Mouse (Mus musculus) kidney, embryonic 16.5 days (tissue): ENCODE measurements around the gene Tpgs1. TPM values are rescaled to one million over a fixed set of nuclear protein-coding genes. Genes with fewer than 3 reads are reported as not detected.

Experiments used
- ATAC-seq: fragments of 200-750 bp; cut with Nextera tagmentation; 2 replicates; pipeline ENCODE4 v1.8.0; 2017; ENCODE audit warnings: moderate TSS enrichment; ENCODE audit not compliant: low FRiP score, low TSS enrichment
- H3K27ac ChIP-seq: fragments of 300-500 bp; sonication (generic); 2 replicates; pipeline ENCODE4 v1.5.1; 2014; ENCODE audit warnings: low read length
- H3K27me3 ChIP-seq: fragments of 300-500 bp; sonication (generic); 2 replicates; pipeline ENCODE4 v1.6.1; 2014; ENCODE audit warnings: low read length, control low read depth, mixed read lengths; ENCODE audit not compliant: insufficient read depth
- H3K36me3 ChIP-seq: fragments of 300-500 bp; sonication (generic); 2 replicates; pipeline ENCODE4 v1.6.1; 2014; ENCODE audit warnings: low read length, control low read depth, mixed read lengths; ENCODE audit not compliant: insufficient read depth
- H3K4me1 ChIP-seq: fragments of 300-500 bp; sonication (generic); 2 replicates; pipeline ENCODE4 v1.6.1; 2014; ENCODE audit warnings: low read length, control low read depth, mixed read lengths; ENCODE audit not compliant: insufficient read depth
- H3K4me2 ChIP-seq: fragments of 300-500 bp; sonication (generic); replicated peaks from 2 replicates; pipeline ENCODE4 v1.6.1; 2014; ENCODE audit warnings: low read depth, low read length
- H3K4me3 ChIP-seq: fragments of 300-500 bp; sonication (generic); 2 replicates; pipeline ENCODE4 v1.5.1; 2014; ENCODE audit warnings: mild to moderate bottlenecking, low read length
- H3K9ac ChIP-seq: fragments of 300-500 bp; sonication (generic); replicated peaks from 2 replicates; pipeline ENCODE4 v1.6.1; 2014; ENCODE audit warnings: low read length
- H3K9me3 ChIP-seq: fragments of 300-500 bp; sonication (generic); 2 replicates; pipeline ENCODE4 v1.6.1; 2016; ENCODE audit warnings: low read length, control low read depth
- WGBS: fragments of 180-500 bp; shearing (Covaris S2); extraction: QIAGEN DNeasy Blood & Tissue Kit; methylation state at CpG from one replicate; pipeline ENCODE4 v1.1.7; 2014; 5-methylcytosine and 5-hydroxymethylcytosine counted together
- polyA plus RNA-seq: library from polyadenylated mRNA; unstranded; fragments of >200 nt; fragmentation: Nextera tagmentation; extraction: Ambion mirVana; gene quantifications from 2 replicates; pipeline ENCODE4 v1.2.1, GENCODE M21; 2015

Tpgs1 gene
- 84.2 and 87.0 TPM in 2 replicates for polyA plus RNA-seq

- peak within 1 kb of the TSS; percentile 94 for H3K9ac ChIP-seq
- H3K27me3 ChIP-seq: no peaks in the 10 kb centered on the region
- no peaks in the 10 kb centered on the region for H3K9me3 ChIP-seq
- H3K27ac ChIP-seq: peak within 1 kb of the TSS; percentile 95
- H3K4me2 ChIP-seq: peak within 1 kb of the TSS; percentile 92
- peaks cover 4% of the 10 kb centered on the region; the same call in 1 of the 2 replicates for H3K36me3 ChIP-seq
- H3K4me3 ChIP-seq: peak within 1 kb of the TSS; percentile 95
- under 1% methylated on average over 42 of the region's 45 CpGs for WGBS
- H3K4me1 ChIP-seq: peaks cover 27% of the 10 kb centered on the region
- peak; percentile 59 for ATAC-seq
These were observed at the start of gene Tpgs1 for GRCm38 (mm10) chr10:79668771-79669575. TSS of gene Tpgs1 (plus strand) at chr10:79669369.

GRCm38 (mm10) chr10:79623950-79624349, 45.2 kb upstream of the Tpgs1 start:
- Histone ChIP-seq H3K4me1 (peaks cover 3% of the 10 kb centered on the region; the same call in 1 of the 2 replicates), H3K9me3 (no peaks in the 10 kb centered on the region), H3K9ac (no peak overlapping the region), H3K27ac (no peak overlapping the region), H3K4me2 (no peak overlapping the region), H3K27me3 (no peaks in the 10 kb centered on the region), H3K4me3 (no peak overlapping the region), H3K36me3 (no peaks in the 10 kb centered on the region)
- ATAC-seq: no peak
- 78% methylated on average over 12 of the region's 12 CpGs for WGBS

GRCm38 (mm10) chr10:79625398-79625797, 43.8 kb upstream of the Tpgs1 start:
- 76% methylated on average over 9 of the region's 9 CpGs for WGBS
- no peaks in the 10 kb centered on the region for H3K9me3 ChIP-seq
- H3K4me1 ChIP-seq: peaks cover 2% of the 10 kb centered on the region; the same call in 1 of the 2 replicates
- no peak overlapping the region for H3K4me3 ChIP-seq
- H3K4me2 ChIP-seq: no peak overlapping the region
- no peak overlapping the region for H3K27ac ChIP-seq
- H3K9ac ChIP-seq: no peak overlapping the region
- no peaks in the 10 kb centered on the region for H3K36me3 ChIP-seq
- no peak for ATAC-seq
- H3K27me3 ChIP-seq: no peaks in the 10 kb centered on the region

- Histone ChIP-seq H3K4me3 (no peak overlapping the region), H3K27me3 (no peaks in the 10 kb centered on the region), H3K4me2 (no peak overlapping the region), H3K9me3 (no peaks in the 10 kb centered on the region), H3K4me1 (no peaks in the 10 kb centered on the region), H3K9ac (no peak overlapping the region), H3K36me3 (no peaks in the 10 kb centered on the region), H3K27ac (no peak overlapping the region)
- 82% methylated on average over 10 of the region's 10 CpGs for WGBS
- ATAC-seq: no peak
These were observed 43.0 kb upstream of the Tpgs1 start for GRCm38 (mm10) chr10:79626156-79626555.

- H3K27me3 ChIP-seq: no peaks in the 10 kb centered on the region
- no peak overlapping the region for H3K9ac ChIP-seq
- 83% methylated on average over 5 of the region's 5 CpGs for WGBS
- no peaks in the 10 kb centered on the region for H3K36me3 ChIP-seq
- H3K4me3 ChIP-seq: no peak overlapping the region
- no peaks in the 10 kb centered on the region; the same call in 1 of the 2 replicates for H3K4me1 ChIP-seq
- H3K4me2 ChIP-seq: no peak overlapping the region
- H3K27ac ChIP-seq: no peak overlapping the region
- no peaks in the 10 kb centered on the region for H3K9me3 ChIP-seq
- ATAC-seq: no peak
These were observed 40.8 kb upstream of the Tpgs1 start for GRCm38 (mm10) chr10:79628377-79628776.

- H3K27ac ChIP-seq: no peak overlapping the region
- 75% methylated on average over 4 of the region's 4 CpGs for WGBS
- H3K27me3 ChIP-seq: no peaks in the 10 kb centered on the region
These were observed 37.7 kb upstream of the Tpgs1 start for GRCm38 (mm10) chr10:79631432-79631831.

GRCm38 (mm10) chr10:79633006-79633777, 36.0 kb upstream of the Tpgs1 start:
- Histone ChIP-seq H3K36me3 (no peaks in the 10 kb centered on the region), H3K4me1 (peaks cover 7% of the 10 kb centered on the region), H3K27ac (0 out of 2 replicates have a peak overlapping the region, but pooled peaks have one; percentile 0), H3K9ac (0 out of 2 replicates have a peak overlapping the region, but pooled peaks have one; percentile 16), H3K4me3 (no peak overlapping the region), H3K9me3 (no peaks in the 10 kb centered on the region), H3K27me3 (no peaks in the 10 kb centered on the region), H3K4me2 (no peak overlapping the region)
- WGBS: 46% methylated on average over 17 of the region's 17 CpGs
- ATAC-seq: peak; percentile 17; the same call in 1 of the 2 replicates

More at GRCm38 (mm10) chr10:79631432-79631831, 37.7 kb upstream of the Tpgs1 start:
- Histone ChIP-seq H3K9me3 (no peaks in the 10 kb centered on the region), H3K36me3 (no peaks in the 10 kb centered on the region), H3K4me1 (peaks cover 3% of the 10 kb centered on the region; the same call in 1 of the 2 replicates), H3K9ac (no peak overlapping the region), H3K4me3 (no peak overlapping the region), H3K4me2 (no peak overlapping the region)
- no peak for ATAC-seq

GRCm38 (mm10) chr10:79636287-79636686, 32.9 kb upstream of the Tpgs1 start:
- Histone ChIP-seq H3K27me3 (peaks cover 4% of the 10 kb centered on the region), H3K9me3 (no peaks in the 10 kb centered on the region), H3K27ac (no peak overlapping the region), H3K9ac (no peak overlapping the region), H3K4me3 (no peak overlapping the region), H3K4me1 (peaks cover 15% of the 10 kb centered on the region), H3K4me2 (no peak overlapping the region), H3K36me3 (no peaks in the 10 kb centered on the region)
- WGBS: 88% methylated on average over 8 of the region's 8 CpGs
- ATAC-seq: no peak

GRCm38 (mm10) chr10:79637128-79638110, 31.8 kb upstream of the Tpgs1 start, which contains the start of gene Shc2:
TSS of gene Shc2 (minus strand) at chr10:79637918.
- peak; percentile 76 for ATAC-seq
- H3K4me2 ChIP-seq: peak within 1 kb of the TSS; percentile 84
- peaks cover 15% of the 10 kb centered on the region for H3K4me1 ChIP-seq
- H3K36me3 ChIP-seq: no peaks in the 10 kb centered on the region
- peak within 1 kb of the TSS; percentile 81 for H3K9ac ChIP-seq
- H3K27me3 ChIP-seq: peaks cover 4% of the 10 kb centered on the region
- under 1% methylated on average over 101 of the region's 116 CpGs for WGBS
- H3K9me3 ChIP-seq: no peaks in the 10 kb centered on the region
- H3K27ac ChIP-seq: no peak within 1 kb of the TSS
- peak within 1 kb of the TSS; percentile 58 for H3K4me3 ChIP-seq
